Mouse (Mus musculus): ENCODE data around the gene Tia1. TPM values are rescaled to one million over a fixed set of nuclear protein-coding genes. Genes with fewer than 3 reads are reported as not detected.

The Tia1 gene
- total RNA-seq, 2 experiments from 2014 or later = 89.9 to 97.1 TPM

DNA sequence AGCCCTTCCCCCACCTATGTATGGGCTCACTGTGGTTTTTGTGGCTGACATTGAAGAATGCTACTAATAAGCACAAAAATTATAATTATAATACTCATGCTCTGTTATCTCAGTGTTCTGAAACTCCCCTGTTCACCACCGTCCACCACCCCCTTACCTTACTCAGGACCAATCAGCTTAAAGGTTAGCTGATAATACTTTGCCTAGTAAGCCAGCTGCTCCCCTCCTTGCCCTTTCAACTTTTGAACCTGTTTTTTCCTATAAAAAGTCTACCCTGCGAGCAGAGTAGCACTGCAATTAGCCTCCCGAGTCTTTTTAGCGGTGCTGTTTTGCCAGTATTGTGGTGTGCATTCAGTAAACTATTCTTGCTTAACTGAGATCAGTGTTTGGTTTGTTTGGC lies 19.3 kb upstream of the Tia1 start:
- no peak for ATAC-seq (replicated peaks; ENCODE audit: poor library complexity, severe bottlenecking)

DNA sequence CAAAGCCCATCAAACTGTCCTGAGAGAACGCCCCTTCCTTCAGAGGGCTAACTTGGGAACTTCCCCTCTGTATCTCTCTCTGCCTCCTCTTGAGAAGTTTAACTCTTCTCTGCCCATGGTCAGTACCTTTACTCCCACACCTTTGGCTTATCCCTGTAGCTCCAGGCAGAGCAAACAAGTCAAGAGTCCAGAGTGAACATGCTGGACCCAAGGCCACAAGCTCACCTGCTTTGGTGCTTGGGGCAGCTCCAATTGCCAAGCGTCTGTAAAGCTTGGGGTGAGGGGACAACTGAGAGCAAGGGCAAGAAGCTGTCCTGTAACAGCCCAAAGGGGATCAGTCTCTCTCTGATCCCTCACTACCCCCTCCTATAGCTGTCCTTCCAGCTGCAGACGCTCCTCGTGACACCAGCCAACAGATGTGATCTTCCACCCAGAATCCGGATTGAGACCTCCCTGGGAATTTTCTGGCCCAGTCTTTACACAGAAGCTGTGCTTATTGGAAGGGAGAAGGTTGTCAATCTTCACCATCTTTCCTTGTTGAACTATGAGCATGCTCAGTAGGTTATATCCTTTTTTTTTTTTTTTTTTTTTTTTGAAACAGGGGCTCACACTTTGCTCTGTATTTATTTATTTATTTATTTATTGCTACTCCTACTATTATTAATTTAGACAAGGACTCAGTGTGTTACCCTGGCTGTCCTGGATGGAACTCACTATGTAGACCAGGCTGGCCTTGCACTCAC lies 18.5 kb upstream of the Tia1 start:
- no peak for ATAC-seq (replicated peaks; ENCODE audit: poor library complexity, severe bottlenecking)

DNA sequence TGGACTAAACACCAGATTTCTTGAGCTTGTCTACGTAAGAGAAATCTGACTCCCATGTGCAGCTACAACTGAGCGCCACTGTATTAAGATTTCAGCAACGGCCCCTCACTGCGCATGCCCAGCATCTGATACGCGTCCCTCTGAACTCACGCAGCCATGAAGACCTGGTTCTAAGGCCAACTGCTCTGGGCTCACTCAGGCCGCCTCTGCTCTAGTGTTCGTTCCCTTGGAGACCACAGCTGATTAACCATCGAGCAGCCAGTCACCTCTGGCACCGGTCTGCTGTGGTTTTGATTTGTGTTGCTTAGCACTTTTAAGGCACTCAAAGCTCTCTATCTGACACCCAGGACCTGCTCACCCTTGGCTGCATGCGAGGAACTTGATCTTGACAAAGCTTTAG lies 16.7 kb upstream of the Tia1 start:
- no peak for ATAC-seq (replicated peaks; ENCODE audit: poor library complexity, severe bottlenecking)

DNA sequence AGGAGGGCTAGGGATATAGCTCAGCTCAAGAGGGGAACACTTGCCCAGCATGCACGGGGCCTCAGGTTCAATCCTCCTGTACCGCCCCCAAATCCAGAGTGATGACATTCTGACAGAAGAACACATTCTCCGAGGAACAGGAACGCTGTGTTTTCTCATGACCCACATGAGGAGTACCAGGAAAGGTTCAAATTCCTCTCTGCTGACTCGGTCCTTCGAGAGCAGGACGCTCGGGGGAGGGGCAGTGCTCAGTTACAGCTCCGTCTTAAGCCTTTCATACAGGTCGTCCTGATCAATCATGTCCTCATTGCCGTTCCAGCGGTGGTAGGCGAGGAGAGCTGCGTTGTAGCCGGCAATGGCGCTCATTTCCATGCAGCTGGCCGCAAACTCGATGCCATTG lies 15.6 kb upstream of the Tia1 start:
- no peak for ATAC-seq (replicated peaks; ENCODE audit: poor library complexity, severe bottlenecking)

DNA sequence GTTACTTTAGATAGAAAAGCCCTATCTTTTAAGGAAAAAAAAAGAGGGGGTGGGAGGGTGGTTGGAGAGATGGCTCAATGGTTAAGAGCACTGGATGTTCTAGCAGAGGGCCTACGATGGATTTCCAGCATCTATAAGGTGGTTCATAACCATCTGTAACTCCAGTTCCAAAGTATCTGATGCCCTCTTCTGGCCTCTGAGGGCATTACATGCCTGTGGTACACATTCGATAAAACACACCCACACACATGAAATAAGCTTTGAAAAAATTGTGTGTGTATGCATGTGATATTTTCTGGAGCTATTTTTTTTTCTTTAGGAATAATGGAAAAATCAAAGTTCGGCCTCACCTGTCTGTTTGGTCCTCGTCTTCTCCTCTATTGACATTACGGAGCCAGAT lies 12.7 kb upstream of the Tia1 start:
- ATAC-seq (replicated peaks; ENCODE audit: poor library complexity, severe bottlenecking) = no peak

DNA sequence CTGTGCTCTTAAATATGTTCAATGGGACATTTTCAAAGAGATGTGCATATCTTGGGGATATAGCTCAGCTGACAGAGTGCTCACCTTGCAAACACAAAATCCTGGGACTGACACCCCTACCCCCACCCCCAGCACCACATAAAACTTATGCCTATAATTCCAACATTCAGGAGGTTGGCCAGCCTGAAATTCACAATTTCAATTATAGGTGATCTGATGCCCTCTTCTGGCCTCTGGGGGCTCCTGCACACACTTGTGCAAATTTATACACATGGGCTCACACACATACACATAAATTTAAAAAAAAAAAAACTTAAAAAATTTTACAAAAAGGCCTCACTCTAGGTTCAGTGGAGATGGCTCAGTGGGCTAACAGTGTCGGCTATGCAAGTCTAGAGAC lies 10.8 kb upstream of the Tia1 start:
- no peak for ATAC-seq (replicated peaks; ENCODE audit: poor library complexity, severe bottlenecking)

DNA sequence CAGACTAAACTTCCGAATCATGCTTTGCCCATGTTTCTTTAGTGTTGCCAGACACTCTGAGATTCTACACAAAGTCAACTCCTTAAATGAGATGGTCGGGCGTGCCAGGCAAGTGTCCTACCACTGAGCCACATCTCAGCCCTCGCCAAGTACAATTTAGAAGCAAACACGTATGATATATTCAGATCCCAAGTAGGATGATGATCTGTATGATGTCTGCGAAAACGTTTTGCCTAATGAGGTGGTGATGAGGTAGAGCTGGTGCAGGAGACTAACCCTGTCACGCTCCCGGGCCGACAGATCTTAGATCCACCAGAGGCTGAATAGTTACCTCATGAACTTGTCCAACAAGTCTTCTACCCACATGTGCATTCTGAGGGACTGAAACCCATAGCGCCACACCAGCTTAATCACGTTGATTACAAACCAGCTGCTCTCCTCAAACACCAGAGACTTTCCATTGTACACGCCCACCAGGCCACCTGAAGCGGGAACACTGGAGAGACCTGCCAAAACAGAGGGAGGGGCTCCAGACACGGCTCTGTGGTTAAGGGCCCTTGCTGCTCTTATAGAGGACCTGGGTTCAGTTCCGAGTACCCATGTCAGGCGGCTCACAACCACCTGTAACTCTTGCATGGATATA lies 9.8 kb upstream of the Tia1 start:
- ATAC-seq (replicated peaks; ENCODE audit: poor library complexity, severe bottlenecking) = no peak

DNA sequence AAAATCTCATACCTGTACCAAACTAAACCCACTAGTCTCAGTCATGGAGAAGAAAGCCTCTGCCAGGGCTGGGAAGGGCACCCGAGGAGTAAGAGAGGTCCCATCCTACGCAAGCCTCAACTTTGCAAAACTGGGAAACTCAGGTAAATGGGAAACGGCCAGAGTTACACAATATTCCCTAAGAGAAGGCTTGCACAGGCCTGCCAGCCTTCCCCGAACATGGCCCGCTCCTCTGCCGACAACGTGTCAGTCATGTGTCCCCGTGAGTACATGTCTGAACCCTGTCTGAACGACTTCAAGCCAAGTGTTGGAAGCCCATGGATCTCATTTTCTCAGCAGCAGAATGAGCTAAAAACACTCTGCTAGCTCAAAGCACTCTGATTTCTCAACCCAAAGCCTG lies 9.0 kb upstream of the Tia1 start:
- no peak for ATAC-seq (replicated peaks; ENCODE audit: poor library complexity, severe bottlenecking)

DNA sequence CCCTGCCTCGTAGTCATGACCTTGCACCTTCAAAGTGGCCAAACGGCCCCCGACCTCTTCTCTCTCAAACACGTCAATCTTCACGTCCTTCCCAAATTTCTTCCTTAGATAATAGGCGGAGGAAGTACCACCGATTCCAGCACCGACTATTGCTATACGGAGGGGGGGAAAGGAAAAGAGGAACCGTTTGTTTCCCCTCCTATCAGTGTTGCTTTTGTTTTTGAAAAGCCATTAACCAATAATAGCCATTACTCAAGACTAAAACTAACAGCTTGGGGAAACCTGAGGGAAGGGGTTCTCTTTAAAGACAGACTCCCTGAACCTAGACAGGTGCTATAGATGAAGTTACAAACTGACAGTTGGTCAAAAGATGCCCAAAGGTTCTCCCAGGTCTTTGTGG lies 8.1 kb upstream of the Tia1 start:
- peak; percentile 56 for ATAC-seq (replicated peaks; ENCODE audit: poor library complexity, severe bottlenecking)

DNA sequence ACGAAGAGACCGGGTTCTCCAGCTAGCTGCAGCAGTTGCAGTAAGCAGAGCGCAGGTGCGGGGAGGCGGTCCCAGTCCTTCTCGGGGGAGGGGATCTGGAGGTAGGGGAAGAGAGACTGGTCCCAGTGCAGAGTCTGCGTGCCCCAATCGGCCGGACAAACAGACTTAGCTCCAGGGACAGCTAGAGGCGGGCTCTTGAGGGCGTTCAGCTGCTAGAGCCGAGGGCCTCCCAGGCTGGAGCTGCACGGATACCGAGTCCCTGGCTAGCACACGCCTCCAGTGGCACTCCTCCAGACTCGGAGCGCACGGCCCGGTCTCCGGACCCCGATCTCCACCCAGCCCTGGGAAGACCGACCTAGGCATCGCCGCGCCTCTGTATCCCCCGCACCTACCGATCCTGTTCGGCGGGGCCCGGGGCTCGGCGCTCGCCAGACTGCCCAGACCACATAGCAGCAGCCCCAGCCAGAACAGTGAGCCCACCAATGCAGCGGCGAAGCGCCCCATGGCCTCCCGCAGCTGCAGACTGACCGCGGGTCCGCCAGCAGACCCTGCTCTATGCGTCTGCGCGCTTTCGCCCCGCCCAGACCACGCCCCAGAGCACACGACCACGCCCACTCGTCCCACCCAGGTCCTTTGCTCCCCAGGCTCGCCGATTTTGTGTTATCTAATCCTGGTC lies 7.3 kb upstream of the Tia1 start, which contains the start of gene Pcyox1:
Gene Pcyox1, minus strand, starts transcription at position 574 of the 676 bp plus-strand sequence.
- peak; percentile 80 for ATAC-seq (replicated peaks; ENCODE audit: poor library complexity, severe bottlenecking)

DNA sequence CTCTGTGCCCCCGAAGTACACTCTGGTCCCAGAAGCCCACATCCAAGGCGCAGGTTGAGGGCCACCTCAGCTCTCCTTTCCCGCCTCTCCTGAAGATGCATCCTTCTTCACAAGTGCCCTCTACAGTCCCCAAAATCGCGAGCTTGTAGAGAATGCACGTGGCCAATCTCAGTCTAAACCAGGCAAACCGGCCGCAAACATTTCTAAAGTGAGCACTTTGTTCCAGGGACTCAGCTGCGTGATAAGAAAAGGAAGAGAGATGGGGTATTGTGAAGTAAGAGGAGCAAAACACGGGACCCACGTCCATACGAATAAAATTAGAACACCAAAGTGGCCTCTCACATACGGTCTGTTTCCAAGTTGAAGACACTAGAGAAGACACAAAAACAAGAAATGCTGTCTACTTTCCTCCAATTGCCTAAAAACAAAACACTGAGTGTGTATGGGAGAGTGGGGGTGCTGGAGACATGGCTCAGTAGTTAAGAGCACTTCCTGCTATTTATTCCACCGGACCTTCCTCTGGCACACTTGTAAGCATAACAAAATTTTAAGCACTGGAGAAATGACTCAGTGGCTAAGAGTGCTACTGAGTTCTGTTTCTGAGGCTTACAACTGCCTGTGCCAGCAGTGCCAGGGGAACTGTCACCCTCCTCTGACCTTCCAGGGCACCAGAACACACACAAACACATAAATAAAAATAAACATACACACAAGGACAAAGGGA lies 6.6 kb upstream of the Tia1 start:
- ATAC-seq (replicated peaks; ENCODE audit: poor library complexity, severe bottlenecking) = no peak; the same call in 1 of the 2 replicates

DNA sequence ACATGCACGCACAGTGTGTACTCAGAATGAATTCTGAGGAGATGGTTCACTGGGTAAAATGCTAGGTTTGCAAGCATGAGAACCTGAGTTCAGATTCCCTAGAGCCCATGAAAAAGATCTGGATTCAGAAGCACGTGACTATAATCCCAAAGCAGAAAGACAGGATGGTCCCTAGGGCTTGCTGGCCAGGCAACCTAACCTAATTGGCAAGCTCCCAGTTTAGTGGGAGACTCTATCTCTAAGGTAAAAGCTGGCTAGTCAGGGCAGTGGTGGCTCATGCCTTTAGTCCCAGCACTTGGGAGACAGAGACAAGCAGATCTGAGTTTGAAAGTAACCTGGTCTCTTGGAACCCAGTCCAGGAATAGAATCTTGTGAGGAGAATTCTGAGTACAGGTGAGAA lies 5.0 kb upstream of the Tia1 start:
- ATAC-seq (replicated peaks; ENCODE audit: poor library complexity, severe bottlenecking) = no peak

DNA sequence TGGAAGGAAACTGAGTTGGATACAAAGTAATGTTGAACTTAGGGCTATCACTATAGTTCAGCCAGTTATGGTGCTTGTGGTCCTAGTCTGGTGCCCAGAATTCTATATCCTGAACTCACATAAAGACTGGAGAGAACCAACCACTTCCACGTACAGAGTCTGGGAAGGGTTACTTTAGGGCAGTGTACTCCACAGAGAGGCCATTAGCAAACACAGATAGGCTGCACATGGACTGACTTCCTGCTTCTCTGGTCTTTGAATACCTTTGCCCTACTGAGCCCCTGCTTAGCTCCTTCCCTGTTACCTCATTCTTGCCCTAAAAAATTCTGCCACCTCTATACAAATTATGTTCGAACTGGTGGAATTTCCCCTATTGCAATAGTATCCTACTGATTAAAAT lies 4.0 kb upstream of the Tia1 start:
- no peak for ATAC-seq (replicated peaks; ENCODE audit: poor library complexity, severe bottlenecking)

DNA sequence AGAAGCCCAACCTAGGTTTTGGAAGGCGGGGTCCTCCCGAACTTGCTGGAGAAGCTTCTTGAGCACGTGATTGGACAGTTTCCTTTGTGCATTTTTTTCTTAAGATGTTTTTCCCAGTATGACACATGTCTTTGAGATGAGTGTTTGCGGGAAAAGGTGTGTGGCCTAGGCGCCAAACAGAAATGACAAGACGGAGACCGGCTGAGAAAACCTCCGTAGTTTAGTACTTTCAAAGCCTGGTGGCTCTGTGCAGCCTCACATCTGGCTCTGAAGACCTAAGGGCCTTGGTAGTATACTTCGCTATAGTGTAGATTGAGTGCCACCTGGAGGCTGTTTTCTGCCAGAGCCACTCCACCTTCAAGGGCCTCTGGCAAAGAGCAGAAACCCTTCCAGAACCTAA lies 3.0 kb upstream of the Tia1 start:
- peak; percentile 44 for ATAC-seq (replicated peaks; ENCODE audit: poor library complexity, severe bottlenecking)

DNA sequence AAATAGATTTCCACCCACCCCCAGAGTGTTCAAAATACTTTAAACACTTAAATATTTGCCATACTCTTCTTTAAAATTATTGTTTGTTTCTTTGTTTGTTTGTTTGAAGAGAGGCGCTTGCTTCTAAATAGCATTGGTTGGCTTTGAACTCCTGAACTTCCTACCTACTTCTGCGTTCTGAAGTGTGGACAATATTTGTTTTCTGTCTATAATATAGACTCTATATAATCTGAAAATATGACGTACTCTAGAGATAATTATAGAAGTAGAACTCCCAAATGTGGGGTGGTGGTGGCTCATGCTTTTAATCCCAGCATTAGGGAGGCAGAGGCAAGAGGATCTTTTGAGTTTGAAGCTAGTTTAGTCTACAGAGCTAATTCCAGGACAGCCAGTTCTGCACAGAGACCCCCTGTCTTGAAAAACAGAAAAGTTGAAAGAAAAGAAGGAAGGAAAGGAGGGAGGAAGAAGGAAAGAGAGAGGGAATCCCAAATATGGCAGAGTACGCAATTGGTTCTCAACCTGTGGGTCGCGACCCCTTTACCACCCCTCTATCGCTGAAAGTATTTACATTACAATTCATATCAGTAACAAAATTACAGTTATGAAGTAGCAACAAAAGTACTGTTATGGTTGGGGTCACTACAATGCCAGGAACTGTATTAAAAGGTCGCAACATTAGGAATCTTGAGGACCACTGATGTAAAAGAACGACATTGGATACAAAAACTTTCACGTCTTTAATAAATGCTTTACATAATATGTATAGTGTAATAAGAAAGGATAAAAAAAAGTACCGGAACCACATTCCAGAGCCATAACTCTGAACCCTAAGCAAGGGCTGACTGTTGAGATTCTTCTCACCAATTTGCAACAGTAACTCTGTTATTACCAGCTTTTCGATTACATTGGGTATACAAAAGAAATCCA lies 1.1 kb upstream of the Tia1 start:
- ATAC-seq (replicated peaks; ENCODE audit: poor library complexity, severe bottlenecking) = no peak

DNA sequence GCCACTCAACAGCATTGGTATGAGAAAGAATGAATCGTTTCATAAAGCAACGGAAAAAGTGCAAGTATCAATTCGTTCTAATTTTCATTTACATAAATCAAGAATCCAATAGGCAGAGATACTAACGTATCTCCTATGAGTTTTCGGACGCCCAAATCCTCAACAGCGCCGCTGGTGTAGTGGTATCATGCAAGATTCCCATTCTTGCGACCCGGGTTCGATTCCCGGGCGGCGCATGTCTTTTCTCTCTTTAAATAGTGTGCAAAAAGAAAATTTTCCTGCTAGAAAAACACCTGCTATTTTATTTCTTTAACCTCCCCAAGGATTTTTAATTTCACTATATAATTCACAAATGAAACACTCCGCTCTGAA lies 305 bp upstream of the Tia1 start:
- ATAC-seq (replicated peaks; ENCODE audit: poor library complexity, severe bottlenecking) = peak; percentile 56

DNA sequence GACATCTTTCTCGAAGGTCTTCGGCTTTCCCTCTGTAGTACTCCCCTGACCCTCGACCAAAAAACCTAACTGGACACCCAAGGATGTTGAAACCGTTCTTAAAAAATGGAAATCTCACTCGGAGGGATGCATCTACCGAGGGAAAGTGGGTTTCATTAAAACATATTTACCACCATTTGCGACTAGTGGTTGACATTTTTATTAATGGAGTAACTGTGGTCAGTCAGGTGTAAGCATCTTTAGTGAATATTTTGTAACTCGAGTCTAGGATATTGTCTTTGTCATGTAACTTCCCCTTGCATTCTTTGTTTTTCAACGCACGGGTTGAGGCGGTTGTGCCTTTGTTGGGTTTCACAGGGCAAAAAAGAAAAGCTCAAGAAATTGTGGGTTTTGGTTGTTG lies 977 bp downstream of the Tia1 start:
- ATAC-seq (replicated peaks; ENCODE audit: poor library complexity, severe bottlenecking) = 0 out of 2 replicates have a peak, but pooled peaks have one; percentile 21

DNA sequence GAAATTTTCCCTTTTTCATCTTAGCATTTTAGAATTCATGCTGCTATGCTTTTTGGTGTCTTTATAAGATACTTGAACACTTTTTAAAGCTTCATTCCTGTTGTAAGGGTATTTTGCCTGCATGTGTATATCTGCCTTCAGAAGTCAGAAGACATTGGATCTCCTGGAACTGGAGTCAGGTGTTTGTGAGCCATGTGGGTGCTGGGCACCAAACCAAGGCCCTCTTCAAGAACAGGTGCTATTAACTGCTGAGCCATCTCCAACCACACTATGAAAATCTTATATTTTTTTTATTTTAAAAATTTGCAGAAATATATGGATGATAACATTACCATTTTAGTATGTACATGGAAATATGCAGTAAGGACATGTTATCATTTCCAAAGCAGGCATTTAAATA lies 2.3 kb downstream of the Tia1 start:
- no peak for ATAC-seq (replicated peaks; ENCODE audit: poor library complexity, severe bottlenecking)

DNA sequence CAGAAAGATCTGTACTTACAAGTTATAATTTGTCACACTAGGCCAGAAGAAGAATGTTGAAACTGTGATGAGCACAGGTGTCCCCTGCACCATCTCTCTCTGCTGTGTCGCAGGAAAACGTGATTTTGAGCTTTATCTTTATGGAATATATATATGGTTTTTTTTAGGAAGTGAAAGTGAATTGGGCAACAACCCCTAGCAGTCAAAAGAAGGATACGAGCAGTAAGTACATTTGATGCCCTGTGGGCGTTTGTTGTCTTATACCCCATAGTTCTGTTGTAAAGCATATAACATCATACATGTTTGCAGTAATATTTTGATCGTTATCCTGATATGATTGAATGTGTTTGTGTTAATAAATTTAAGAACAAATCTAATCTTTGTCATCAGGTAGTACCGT lies 14.7 kb downstream of the Tia1 start:
- ATAC-seq (replicated peaks; ENCODE audit: poor library complexity, severe bottlenecking) = peak; percentile 91

DNA sequence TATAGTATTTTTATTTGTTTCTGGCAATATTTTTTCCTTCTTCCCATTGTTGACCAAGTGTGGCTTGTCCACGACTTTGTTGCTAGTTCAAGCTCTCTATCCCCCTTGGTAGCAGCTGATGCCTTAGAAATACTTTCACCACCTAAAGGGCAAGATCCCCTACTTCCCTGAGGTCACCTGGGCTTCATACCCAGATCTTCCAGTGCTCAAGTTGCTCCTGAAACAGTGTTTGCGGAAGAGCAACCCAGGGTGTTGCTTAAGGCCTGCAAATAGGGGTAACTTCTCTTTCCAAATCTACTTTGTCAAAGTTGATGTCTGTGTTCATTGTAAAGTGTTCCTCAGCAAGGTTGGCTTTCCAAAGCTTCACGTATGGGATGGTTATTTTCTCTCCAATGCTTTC lies 15.2 kb downstream of the Tia1 start:
- ATAC-seq (replicated peaks; ENCODE audit: poor library complexity, severe bottlenecking) = peak; percentile 79

All from granulocyte monocyte progenitor cell, adult 5-6 weeks (primary cell).